Mouse (Mus musculus) mesoderm, embryonic 11.5 days (tissue): ENCODE measurements at regions not wholly inside any gene's neighbourhood (a gene's known extent, or its start where the extent isn't known, plus 50 kb on each side); places are given as distances from the start of the nearest gene placed in this dataset.

Experiments used
- DNase-seq: peaks from one replicate; pipeline ENCODE4 v3.0.0-alpha.2; 2012; ENCODE audit warnings: low read depth, low spot score

DNA sequence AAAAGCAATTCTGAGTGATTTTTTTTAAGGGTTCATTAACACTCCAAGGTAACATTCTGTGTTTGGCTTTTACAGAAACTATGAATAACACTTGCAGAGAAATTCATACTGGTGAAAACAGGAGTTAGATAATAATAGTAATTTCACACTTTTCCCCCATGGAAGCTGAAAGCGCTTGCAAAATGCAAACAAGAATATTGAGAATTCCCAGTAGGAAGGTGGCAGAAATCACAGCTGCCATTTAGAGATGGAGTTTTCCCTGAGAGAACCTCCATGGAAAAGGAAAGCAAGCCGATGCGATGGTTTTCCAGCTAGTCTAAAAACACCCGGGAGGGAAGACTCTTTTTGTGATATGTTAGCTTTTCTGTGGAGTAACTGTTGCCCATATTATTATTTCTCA, 174.1 kb upstream of the App start:
- no peak for DNase-seq

DNA sequence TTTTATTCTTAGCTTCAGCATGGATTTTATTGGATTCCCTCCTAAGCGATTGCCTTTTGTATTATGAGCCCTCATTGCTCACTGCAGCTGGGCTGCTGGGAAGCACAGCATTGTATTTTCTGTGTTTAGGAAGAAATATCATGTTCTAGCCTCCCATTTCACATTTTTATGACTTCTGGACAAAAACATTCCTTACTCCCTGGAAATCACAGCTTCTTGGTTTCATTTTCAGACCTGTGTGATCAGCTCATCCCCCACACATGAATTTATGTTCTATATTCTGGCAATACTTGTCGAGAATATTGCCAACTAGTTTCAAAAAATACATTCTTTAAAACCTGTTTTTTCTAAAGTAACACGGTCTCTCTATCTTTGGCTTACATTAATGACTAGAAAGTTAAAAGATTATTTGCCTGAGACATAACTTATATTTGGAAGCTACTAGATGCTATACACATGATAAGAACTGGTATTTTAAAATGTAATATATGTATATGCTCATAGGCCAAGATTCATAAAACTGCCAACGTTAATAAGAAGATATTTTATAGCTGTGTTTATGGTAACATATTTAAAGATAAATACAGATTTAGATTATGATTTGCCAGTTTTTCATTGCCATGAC, 163.0 kb upstream of the App start:
- no peak for DNase-seq

DNA sequence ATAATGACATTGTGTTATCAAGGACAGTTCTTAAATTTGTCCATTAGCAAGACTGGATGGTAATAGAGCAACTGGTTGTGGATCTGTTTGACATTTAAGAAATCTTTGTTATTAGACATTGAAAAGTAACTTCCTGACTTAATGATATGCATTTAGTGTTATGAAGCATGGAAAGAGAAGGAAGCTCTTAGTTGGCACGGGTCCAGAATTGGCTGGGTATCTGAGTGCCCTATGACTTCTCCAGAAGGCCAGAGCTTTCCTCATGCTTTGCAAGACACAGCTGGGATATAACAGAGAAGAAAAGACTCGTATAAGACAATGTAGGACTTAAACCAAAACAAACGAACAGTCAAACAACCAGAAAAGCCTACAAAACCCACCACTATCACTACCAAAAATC, 160.0 kb upstream of the App start:
- no peak for DNase-seq

DNA sequence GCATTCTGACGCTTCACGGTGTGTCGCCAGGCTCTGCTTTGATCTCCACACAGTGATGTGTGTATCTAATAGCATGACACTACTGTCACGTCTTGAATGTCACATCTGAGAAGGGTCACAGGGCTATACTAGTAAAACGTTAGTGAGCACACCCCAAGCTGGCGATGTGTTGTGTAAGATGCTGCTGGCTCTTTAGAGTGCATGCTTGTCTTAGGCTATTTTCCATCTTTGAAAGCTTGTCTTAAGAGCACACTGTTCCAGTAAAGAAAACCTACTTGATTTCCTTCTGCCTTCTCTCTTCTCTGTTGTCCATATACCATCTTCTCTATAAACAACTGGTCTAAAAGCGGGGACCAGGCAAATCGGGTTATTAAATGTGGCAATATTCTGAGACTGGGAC, 138.5 kb upstream of the App start:
- no peak for DNase-seq

DNA sequence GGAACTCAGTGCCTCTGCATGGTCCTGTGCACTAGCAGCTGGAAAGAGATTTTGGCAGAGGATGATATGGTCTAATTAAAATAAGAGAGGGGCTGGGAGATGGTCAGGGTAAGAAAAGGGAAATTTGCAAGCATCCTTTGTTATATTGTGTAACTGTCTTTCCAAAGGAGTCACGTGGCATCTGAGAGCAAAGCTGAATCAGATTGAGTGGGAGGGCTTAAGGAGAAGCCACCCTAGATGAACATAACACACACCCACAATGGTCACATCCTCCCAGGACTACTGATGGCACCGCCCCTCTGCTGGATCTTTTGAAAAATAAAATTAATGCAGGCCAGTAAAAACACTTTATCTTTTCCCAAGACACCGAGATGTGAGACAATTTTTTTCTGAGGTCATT, 135.9 kb upstream of the App start:
- no peak for DNase-seq

DNA sequence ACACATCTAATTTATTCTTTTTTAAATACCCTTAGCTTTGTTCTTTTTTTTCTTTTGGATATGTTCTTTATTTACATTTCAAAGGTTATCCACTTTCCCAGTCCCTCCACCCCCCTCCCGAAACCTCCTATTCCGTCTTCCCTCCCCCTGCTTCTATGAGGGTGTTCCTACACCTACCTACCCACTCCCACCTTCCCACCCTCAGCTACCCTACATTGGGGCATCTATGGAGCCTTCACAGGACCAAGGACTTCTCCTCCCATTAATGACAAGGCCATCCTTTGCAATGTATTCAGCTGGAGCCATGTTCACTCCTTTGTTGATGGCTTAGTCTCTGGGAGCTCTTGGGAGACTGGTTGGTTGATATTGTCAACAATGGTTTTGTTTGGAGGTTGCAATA, 134.9 kb upstream of the App start:
- DNase-seq: no peak

DNA sequence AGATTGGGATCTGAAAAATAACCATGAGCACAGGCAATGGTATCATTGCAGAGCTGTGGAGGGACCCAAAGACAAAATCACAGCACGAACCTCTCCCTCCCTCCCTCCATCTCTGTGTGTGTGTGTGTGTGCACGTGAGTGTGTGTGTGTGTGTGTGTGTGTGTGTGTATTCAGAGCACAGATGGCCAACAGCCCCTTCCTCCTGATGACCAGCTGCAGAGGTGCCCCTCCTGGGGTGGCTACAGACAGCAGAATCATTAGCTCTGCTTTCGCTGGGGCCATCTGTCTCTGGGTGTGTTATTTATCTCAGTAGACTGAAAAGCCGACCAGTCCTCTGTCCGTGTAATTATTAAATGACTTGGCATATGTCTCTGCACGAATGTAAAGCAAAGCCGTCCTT, 134.4 kb upstream of the App start:
- DNase-seq: peak; percentile 54

DNA sequence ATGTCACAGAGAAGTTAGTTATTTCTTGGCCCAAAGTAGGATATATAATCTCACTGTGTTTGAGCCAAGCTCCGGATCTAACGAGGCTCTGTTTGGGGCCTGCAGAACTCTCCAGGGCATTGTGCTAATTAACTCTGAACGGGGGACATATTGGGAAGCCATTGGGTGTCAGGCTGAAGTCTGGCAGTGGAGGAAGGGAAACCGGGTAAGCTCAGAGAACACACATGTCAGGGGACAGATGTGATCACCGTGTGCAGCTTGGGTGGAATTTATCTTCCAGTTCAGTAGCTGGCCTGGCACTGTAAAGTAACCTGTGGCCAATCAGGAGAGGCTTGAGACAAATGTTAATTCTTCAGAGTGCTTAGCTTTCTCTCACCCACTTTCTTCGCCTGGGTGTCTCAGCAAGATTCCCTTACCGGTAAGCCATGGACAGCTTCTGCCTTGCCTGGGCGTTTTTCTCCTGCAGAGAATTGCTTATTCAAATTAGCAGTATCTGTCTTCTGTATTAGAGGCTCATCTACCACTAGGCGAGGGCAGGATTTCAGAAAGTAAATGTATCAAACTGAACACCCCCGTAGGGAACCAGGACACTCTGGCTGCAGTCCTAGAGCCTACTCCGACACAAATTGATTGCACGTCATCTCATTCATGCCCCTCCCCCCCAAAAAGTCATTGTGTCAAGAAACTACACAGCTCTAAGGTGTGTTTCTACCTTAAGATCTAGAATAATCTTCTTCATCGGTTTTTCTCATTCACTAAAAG, 126.7 kb upstream of the App start:
- DNase-seq: no peak

DNA sequence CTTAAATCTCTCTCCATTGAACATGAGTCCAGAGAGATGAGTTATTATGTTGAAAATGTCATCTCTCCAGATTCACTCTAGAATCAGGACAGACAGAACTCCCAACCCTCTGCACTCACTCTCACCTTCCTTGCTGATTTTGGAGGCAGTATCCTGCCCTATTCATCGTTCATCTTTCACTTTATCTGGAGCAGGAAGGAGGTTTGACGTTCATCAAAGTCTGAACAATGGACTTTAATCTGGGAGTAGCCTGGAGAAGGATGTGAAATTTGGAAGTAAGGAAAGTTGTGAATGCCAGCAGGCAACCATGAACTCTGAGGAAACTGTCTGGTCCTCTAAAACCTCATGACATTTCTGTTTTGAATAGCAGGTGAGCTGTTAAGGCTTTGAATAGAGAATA, 125.0 kb upstream of the App start:
- DNase-seq: no peak

DNA sequence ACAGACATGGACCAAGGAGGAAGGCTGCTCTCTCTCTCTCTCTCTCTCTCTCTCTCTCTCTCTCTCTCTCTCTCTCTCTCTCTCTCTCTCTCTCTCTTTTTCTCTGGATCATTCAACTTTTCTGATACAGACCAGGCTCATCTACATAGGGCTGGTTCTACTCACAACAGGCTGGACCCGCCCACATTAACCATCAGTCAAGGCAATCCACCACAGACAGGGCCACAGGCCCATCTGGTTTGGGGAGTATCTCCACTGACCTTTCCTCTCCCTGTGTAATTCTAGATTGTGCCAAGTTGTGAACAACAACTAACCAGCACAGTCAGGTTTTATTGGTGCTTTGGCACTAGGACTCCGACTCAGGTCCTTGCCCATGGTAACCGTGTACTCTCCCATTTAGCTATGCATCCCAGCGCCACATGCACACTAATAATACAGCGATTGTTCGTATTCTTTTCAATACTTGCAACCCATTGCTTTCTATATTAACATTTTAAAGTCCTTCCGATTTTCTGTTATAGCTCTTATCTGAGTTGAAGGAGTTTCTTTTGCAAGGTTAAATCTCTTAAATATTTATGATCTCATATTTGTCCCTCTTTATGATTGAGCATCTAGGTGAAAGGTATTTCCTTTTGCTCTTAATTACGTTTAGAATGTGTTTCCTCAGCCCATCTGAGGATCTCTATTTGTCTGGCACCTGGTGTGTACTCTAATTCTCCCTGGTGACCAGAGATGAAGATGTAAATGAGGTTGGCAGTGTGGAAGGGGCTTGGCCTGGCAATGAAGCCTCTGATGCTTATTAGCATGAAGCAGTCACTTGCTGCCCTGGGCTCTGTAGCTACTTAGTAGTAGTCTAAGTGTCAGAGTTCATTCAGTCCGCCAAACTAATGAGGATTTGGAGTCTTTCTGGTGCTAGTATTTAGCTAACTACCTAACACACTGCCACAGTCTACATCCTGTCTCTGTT, 117.7 kb upstream of the App start:
- no peak for DNase-seq

DNA sequence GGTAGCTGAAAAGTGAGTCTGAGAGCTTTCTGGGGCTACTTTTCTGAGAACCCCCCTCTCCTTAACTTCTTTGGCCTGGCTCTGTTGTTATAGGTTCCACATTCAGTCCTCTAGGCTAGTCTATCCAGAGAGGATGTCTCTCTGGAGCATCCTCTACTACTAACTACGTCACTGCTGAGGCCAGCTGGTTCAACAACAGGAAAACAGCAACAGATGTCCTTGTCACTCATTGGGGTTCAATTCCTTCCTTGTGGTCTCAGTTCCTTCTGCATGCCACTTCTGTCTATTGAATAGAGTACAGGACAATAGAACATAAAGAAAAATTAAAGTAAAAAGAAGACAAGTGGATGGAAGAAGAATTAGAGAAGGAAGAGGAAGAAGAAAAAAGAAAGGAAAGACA, 104.3 kb upstream of the App start:
- no peak for DNase-seq

DNA sequence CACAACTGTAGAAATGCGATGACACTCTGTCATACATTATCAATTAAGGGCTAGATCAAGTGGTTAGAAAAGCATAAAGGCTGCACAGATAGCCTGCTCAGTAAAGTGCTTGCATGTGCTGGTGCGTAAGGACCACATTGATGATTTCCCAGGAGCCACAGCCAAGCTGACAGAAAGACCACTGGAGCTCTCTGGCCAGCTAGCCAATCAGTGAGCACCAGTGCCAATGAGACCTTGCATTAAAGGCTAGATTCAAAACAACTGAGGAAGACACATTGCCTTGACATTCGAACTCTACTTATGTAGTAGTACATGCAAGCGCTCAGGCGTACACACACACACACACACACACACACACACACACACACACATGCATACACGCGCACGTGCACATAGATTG, 96.1 kb upstream of the App start:
- no peak for DNase-seq

DNA sequence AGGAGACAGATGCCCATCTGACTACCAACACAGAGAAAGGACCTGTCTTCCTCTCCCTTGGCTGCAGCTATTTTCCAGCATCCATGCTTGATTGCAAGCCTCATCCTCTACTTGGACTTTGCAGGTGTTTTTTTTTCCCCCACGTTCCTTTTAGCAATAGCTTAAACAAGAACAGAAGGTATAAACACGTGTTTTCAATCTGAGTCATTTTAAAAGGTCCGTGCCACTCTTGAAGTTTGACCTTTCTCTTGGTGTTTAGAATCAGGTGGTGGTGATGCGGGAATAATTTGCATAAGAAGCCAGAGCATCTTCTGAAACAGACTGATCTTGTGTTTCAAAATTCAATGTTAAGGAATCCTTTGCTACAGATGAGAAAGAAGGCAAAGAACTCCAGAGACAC, 86.3 kb upstream of the App start:
- DNase-seq: no peak

DNA sequence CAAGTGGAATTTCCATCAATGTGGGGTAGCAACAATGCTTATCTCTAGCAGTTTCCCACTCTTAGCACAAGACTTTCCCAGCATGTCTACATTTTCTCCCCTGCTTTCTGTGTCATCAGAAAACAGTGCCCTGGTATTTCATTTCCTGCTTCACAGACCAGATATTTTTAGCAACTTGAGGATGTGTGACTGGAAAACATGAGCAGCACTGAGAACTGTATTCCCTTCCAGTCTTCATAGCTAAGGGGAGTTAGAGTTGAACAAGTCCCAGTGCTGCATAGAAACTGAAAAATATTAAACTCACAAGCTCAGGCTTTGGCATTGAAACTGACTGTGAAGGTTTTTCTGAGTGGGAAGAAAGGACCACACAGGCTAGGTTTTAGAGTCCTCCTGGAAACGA, 73.7 kb upstream of the App start:
- no peak for DNase-seq

DNA sequence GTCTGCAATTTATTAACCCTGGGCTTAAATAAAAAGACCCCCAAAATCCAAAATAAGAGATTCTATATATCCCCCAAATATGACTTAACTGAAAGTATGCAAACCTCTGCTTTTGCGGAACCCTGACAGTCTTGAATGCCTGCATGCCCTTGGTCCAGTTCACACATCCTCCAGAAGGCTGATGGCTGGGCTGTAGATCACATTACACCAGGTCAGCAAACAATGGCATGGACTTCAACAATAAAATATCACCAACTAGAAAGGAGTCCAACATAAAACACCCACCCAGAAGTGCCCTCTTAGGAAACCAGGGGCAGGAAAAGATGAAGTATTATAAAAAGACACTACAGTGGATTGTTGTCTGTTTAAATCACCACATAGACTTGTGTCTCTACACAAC, 59.5 kb upstream of the App start:
- no peak for DNase-seq

DNA sequence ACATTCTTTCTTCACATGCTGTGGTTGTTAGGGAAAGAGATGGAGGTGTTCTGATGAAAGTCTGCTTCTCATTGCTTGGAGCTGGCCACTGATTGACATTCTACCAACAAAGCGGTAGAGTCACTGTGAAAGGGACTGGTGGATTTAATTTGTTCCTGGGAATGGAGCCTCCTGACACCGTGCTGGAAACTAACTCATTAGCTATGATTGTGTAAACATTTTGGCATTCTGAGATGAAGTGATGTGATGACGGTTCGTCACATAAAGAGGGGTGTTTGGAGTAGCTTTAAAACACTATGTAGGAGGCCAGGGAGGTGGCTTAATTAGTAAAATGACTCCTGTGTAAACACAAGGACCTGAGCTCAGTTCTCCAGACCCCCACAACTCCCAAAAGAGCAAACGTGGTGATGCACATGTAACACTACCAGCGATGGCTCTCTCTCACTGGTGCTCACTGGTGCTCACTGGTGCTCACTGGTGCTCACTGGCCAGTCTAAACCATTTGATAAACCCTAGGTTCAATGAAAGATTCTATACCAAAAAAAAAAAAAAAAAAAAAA, 58.4 kb upstream of the App start:
- no peak for DNase-seq

DNA sequence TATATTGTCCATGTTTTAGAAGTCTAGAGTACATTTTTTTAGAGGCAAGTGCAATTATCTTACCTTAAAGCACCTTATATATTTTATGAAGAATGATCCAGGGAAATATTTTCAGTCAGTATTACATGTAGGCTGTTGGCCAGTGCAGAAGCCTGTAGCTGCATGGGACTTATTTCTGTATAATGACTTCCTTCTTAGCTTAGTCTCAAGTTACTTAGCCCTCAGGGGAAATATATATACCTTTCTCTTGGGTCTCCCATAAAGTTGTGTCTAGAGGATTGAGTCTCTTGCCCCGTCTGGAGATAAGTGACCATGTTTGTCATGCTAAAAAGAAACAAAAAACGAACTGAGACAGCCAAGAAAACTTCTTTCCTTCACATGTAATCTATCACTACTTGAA, 57.8 kb upstream of the App start:
- no peak for DNase-seq

DNA sequence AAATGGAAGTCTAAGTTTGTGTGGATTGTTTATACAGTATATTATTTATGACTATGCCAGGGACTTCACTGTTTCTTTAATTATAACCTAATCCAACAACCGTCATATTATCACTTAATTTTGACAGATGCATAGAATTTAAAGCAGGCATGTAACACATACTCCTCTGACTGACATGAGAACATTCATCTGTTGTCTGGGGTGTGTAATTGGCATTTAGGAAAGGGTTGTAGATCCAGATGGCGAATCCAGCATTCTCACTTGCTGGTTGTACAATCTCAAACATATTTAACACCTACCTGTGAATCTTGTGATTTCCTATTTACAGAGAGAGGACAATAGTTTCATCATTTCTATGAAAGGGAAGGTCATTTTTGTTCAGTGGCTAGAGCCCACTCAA, 50.8 kb upstream of the App start:
- no peak for DNase-seq
